Mouse (Mus musculus) bone marrow, adult 2 months (tissue): ENCODE measurements around the gene Gm20721.
"Not testable (repeated sequence)": the region's sequence is repeated elsewhere in the genome, so short reads cannot be mapped to it uniquely, and the experiment has no call there.

Experiments used
- CTCF ChIP-seq: fragments of 200-500 bp; IDR thresholded peaks from 2 replicates; pipeline ENCODE4 v1.5.1; 2011; ENCODE audit warnings: low read length, control low read depth; ENCODE audit not compliant: control insufficient read depth, insufficient read depth
- POLR2A ChIP-seq: fragments of 200-500 bp; IDR thresholded peaks from 2 replicates; pipeline ENCODE4 v1.6.1; 2011; ENCODE audit warnings: low read depth, mild to moderate bottlenecking, control low read depth, low read length, borderline replicate concordance; ENCODE audit not compliant: control insufficient read depth

GRCm38 (mm10) chr2:174346999-174347668 is 622 bp upstream of the Gm20721 start:
- not testable (repeated sequence) for TF ChIP-seq POLR2A, CTCF
